Mouse (Mus musculus) cerebellum, postnatal 4 days (tissue): Measurements from ENCODE around the gene Tex35.

Source experiments
- DNase-seq, 2 experiments: peaks; one replicate each; pipeline ENCODE4 v3.0.0; 2022; ENCODE audit warnings: low spot score in 2 of 2, mixed read lengths in 1 of 2

Tex35 gene

GRCm38 (mm10) chr1:157108580-157108979 is at the start of gene Tex35:
TSS of gene Tex35 (minus strand) at chr1:157108680.
- DNase-seq: no peak

- no peak for DNase-seq
Observed at GRCm38 (mm10) chr1:157153781-157154180, 45.3 kb upstream of the Tex35 start.

- DNase-seq: no peak
Observed at GRCm38 (mm10) chr1:157150107-157150506, 41.6 kb upstream of the Tex35 start.

DNA sequence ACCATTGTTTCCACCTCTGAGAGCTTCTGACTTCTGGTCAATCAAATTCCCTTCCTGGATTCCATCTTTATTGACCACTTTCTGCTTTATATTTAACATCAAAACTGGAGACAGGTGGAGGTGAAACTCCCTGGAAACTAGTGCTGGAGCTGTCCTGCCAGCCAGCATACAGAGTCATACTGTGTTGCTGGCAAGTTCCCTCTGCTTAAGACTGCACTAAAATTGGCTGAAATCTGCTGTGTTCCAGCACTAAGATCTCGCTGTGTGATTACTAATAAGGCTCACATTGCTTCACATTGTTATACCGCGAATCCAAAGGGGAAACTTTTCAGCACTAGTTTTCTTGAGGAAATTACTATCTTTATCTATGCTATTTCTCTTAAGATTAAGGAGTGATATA is 36.1 kb upstream of the Tex35 start:
- no peak for DNase-seq

DNA sequence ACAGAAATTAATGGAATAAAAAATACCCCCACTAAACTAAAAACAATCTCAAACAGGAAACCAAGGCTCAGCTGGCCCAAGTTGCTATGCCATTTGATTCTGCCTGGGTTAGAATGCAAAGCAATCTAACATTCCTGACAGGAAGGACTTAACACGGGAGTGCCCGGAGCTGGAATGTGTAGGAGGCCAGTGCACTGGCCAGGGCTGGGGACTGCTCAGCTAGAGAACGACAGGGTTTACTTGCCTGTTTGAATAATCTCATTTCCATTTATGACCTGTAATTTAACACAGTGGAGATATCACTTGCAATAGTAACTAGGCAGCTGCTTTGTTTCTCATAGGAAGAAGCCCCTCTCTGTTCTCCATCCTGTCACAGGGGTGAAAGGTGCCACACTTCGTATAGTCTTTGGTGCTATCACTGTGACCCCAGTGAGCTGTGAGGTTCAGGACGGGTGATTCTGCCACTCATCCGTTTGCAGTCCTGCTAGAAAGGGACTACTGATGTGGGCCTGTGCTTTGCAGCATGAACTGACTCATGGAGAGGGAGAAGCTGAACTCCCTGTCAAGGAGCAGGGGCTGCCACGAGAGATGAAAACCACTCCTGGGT is 34.9 kb upstream of the Tex35 start:
- DNase-seq: no peak

DNA sequence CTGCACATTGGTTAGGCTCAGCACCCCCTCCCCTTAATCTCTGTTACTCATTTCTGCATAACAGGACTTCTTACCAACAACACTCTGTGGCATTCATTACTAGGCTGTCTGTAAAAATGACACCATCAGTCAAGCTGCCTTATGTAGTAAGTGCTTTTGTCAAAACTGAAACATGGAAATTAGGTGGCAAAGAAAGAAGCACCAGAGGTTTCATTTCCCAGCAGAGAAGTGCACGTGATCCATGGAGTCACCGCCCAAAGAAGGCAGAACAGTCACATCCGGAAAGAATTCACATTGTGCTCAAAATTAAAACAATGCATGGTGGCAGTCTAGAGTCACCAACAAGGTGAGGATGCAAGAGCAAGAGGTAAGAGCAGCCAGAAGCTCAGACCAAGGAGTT is 32.5 kb upstream of the Tex35 start:
- no peak for DNase-seq

DNA sequence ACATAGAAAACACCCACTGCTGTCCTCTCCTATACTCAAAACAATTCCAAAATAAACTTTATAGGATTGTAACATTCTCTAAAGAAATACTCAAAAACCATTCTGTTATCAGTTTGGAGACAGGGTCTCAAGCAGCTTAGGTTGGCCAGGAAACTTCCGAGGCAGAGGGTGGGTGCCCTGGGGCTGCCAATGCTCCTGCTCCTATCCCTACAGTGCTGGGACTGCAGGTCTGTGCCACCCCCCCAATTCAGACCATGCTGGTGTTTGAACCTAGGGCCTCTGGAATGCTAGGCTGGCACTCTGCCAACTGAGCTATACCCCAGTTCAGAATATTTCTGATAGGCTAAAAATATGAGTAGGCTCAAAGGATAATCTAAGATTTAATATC is 29.4 kb upstream of the Tex35 start:
- no peak for DNase-seq

- peak in 1 of 2 experiments; percentile 53 for DNase-seq
Observed at GRCm38 (mm10) chr1:157137132-157137853, 28.8 kb upstream of the Tex35 start.

DNA sequence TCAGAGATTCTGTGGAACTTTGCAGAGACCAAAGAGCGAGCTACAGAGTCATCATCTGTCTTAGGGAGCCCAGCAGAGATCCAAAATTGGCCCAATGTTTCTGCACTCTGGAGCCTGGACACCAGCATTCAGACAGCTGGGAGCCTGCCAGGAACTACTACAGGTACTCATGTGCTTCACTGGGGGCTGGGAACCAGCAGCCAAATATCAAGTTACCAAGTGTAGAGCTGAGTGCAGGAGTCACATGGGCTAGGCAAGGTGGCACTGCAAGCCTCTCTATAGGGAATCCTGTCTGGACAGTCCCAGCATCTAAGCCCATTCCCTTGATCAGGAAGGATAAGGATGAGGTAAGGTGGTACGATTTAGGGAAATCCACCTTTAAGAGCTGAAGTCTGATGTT is 19.7 kb upstream of the Tex35 start:
- no peak for DNase-seq

- DNase-seq: no peak
Observed at GRCm38 (mm10) chr1:157123836-157124235, 15.4 kb upstream of the Tex35 start.

GRCm38 (mm10) chr1:157119168-157119567 is 10.7 kb upstream of the Tex35 start:
- DNase-seq: no peak

DNA sequence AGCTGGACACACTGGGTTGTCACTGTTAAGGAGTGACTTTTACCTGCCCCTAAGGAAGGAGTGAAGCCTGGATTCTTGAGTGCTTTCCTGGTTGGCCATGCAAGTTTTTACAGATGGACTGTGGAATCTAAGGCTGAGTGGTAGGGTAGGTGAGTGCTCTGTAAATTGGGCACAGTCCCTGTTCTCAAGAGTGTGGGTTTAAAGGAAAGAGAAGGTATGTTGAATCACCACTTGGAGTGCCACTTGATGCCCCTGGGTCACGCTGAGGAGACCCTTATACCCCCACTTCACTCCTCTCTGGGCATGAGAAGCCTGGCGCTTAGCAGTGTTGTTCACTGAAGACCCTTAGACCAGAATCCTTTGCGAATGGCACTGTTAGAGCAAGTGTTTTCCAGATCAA is 9.0 kb upstream of the Tex35 start:
- no peak for DNase-seq

- no peak for DNase-seq
Observed at GRCm38 (mm10) chr1:157114492-157114891, 6.0 kb upstream of the Tex35 start.

- DNase-seq: no peak
Observed at GRCm38 (mm10) chr1:157110287-157110835, 1.9 kb upstream of the Tex35 start.

DNA sequence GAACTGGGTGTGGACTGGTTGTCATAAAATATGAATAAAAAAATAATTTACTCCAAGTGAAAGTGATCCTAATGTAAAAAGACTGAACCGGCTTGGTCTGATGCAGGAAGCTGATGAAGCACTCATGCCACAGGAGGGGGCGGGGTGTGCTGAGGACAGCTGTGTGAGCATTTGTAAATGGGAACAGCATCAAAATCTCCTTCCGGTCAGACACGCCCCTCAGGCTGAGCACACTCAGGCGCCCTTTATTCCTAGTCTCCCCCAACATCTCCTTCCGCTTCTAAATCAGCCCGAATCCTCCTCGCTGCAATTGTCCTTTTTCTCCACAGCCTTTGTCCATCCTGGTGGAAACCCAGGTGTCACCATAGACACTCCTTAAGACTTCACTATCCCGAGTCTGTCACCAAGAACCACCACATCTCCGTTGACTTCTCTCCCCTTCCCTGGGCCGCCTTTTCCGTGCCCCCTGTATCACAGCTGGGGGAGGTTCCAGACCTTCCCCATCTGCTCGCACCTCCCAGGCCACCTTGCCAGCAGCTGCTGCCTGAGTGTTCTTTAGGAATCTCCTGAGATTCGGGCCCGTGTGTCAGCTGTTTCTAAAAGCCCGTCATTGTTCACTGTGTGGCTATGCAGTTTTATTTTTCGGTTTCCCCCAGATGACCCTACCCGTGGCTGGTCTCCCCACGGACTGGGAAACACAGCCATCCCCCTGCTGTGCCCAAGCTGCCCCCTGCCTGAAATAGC is 7.2 kb downstream of the Tex35 start:
- no peak for DNase-seq

DNA sequence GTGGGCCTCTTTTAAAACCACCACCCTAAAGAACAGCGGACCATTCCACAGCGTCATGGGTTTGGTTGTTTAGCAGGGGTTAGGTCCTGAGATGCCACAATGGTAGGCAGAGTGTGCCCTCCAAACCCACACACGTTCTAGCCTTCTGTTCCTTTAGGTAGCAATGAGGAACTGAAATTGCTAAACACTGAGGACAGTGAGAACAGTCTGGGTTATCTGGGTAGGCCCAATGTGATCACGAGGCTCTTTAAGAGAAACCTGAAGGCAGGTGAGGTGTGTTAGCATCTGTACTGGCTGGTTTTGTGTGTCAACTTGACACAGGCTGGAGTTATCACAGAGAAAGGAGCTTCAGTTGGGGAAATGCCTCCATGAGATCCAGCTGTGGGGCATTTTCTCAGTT is 12.9 kb downstream of the Tex35 start:
- DNase-seq: no peak

DNA sequence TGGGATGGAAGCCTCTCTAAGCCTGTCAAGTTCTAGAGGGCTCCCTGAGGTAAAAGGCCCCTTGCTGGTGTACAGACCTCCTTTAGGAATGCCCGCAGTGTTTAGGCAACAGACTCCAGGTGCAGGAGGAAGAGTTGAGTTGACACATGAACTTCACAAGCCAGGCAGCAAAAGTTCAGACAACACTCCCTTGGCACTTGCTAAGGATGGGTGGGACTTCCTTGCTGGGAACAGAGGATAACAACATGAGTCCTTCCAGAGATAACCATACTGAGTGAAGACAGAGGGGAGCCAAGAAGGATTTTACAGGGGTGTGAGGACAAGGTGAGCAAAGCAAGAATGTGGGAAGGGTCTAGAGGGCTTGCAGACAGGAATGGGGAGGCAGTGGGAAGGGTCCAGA is 15.9 kb downstream of the Tex35 start:
- no peak for DNase-seq

- DNase-seq: no peak
Observed at GRCm38 (mm10) chr1:157092140-157092539, 16.3 kb downstream of the Tex35 start.

DNA sequence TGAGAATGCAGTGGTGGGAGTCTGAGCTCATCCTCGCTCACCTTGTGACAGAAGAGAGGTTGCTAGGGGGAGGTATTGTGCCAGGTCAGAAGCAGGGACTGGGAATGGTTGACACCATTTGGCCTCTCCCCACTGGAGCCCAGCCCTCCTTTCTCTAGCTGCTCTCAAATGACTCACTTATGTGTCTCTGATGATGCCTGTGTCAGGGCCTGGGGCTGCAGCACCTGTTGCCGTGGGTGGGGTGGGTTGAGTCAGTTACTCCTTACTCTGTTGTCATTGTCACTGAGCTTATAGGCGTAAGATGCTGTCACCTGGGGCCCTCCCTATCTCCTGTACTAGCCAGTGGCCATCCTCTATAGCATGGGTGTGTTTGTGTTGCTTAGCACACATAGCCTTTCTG is 17.6 kb downstream of the Tex35 start:
- DNase-seq: no peak

- DNase-seq: peak; percentile 47 to 78
Observed at GRCm38 (mm10) chr1:157086097-157086994, 22.1 kb downstream of the Tex35 start.

DNA sequence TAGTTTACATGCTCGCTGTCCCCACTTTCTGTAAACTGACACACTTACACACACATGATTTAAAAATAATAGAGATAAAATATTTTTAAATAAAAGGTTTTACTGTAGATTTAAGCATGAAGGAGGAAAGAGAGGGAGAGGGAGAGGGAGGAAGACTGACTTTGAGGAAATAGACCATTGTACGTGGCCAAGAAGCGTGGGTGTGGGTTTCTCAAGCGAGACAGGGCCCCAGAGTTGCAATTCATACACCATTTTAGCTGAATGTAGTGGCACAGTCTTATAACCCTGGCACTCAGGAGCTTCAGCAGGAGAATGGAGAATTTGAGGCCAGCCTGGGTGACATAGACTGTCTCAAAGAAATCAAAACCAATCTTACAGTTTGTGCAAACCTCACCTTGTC is 25.5 kb downstream of the Tex35 start:
- no peak for DNase-seq

GRCm38 (mm10) chr1:157081999-157082398 is 26.5 kb downstream of the Tex35 start:
- DNase-seq: no peak
